Mouse (Mus musculus) large intestine, adult 2 months (tissue): ENCODE measurements around the gene Pik3c2g. TPM values are rescaled to one million over a fixed set of nuclear protein-coding genes. Genes with fewer than 3 reads are reported as not detected.

Experiments used
- DNase-seq: peaks from one replicate; pipeline ENCODE4 v3.0.0-alpha.2; 2012; ENCODE audit warnings: low read depth, low spot score
- WGBS: fragments of 180-500 bp; shearing (Covaris S2); methylation state at CpG from one replicate; pipeline ENCODE4 v1.1.7; 2018; 5-methylcytosine and 5-hydroxymethylcytosine counted together
- polyA plus RNA-seq: library from polyadenylated mRNA; depleted of rRNA; stranded (reverse); fragments of >200 nt; gene quantifications from 2 replicates; pipeline ENCODE4 v1.2.3, GENCODE M21; 2012

Pik3c2g gene
- polyA plus RNA-seq, 1 experiment: 1.9 TPM

DNA sequence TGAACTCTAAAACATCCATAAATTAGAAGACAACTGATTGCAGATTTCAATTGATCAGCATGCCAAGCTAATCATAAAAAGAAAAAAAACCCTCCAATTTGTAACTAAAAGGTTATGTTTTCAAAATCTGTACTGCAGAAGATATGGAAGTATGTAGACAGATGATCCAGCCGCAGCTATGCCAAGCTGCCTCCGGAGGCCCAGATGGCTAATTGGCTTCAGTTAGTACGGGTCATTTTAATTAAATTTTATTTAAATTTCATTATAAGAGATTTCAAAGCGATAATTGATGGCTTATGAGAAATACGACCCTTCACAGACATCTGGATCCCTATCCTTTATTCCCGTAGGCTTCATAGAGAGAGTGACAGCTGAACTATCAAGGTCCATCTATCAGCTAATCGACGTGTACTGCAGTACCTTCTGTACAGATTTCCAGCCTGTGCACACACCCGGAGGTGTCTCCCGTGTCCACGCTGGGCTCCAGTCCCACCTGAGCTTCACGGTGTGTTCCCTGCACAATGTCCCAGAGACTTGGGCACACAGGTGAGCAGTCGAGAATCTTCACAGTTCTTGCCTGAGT is 132.7 kb downstream of the Pik3c2g start:
- 86% methylated on average over 13 of the region's 13 CpGs for WGBS

DNA sequence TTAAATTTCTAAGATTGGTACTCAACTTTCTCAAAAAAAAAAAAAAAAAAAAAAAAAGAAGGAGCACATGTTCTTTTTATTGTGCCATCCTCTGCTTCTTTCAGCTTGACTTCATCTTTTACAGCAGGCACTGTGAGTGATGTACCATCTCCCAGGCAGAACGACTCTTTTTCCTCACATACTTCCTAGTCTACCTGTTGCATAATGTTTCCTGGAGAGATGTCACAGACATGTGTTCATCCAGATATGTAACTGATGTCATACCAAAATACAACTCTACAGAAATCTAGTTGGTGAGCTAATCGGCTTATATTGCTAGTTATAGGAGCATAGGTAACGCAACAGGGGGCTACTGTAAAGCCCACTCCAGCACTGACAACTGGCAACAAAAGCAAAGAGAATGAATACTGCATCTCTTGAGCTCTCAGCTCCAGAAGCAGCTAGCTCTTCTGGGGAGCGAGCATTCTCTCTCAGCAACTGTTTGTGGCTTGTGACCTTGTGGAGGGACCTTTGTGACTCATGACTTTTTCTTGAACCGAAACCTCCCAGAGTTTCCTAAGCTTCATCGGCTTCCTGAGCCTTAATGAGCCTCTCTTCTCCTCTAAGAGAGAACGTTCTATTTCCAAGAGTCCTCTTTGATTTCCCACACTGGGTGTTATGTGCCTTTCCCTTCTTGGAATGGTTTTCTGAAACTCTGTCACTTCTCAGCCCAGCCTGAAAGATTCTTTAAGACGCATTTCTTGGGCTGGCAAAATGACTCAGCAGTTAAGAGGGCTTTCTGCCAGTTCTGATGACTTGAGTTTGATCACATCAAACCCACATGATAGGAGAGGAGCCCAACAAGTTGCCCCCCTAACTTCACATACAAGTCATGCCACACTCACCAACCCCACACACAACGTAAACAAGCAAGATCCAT is 148.9 kb downstream of the Pik3c2g start:
- no peak for DNase-seq
- 83% methylated on average over 9 of the region's 9 CpGs for WGBS

More for the DNA sequence above, 132.7 kb downstream of the Pik3c2g start:
- DNase-seq: no peak

DNA sequence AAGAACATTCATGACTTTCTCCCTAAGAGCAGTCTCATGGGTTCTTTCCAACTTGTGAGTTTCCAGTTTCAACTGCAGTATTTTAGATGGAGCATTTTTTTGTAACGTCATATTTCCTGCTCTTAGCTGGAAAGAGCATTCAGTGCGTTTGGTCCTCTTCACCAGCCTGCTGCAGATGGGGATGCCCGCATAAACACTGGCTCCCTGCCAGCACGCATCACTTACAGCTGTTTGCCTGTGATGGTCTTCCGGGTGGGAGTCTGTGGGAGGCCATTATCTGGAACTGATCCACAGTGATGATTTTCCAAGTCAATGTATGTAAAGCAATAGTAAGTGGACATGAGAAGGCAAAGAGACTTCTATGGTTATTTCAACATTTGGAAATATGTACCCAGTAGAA is 151.3 kb downstream of the Pik3c2g start:
- WGBS: 56% methylated on average over 5 of the region's 5 CpGs
- no peak for DNase-seq

DNA sequence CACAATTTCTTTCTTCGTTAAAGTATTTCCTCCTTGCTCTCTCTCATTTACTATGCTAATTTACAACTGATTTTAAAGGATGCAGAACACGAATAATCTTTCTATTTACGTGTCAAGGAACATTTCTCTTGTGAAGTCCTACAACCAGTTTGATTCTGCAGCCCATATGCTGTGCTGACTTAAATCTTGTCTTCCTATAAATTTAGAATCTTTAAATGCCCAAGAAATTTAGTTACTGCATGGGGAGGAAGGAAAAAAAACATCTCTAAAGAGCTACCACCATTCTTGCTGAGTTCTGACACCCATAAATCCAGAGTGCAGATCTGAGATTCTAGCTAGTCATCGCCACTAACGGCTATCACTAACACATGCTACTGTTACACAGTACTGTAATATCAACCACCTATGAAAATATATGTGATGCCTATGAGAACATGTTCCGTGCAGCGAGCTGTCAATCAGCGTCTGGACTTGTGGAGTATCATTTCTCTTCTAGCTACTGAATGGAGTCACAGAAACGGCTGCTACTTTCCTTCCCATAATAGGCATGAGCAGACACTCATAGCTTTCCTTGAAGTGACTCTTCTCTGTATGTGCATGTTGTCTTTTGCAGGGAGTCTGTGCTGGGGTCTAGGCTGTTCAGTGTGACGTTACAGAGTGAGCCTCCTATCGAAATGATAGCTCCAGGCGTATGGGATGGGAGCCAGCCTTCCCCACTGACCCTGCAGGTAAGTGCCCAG is 155.8 kb downstream of the Pik3c2g start:
- 88% methylated on average over 12 of the region's 12 CpGs for WGBS

DNA sequence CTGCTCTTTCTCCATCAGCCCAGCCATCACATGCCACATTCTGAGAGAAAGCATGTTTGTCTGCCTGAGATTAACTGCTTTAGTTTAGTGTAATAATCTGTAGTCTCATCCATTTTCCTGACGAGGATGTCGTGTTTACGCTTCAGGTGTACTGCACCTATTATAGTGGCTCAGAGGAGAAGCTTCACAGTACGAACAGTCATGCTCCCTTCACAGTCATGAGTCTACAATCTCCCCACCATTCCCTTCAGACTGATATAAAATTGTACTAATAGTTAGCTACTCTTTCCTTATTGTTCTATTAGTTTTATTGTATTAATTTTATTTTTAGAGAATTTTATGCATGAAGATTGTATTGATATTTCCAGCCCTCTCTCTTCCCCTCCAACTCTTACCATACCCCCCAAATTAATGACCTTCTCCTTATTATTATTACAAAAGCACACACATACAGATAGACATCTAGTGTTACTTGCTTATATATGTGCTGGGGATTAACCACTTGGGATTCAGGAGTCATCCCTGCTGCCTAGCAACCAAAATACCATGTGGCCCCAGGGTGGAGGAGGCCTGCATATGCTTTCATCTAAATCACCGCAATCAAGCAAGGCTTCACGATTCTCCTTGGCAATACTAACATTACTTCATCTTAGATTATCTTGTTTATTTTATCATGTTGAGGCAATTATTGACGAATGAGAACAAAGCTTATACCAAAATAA is 159.9 kb downstream of the Pik3c2g start:
- WGBS: 84% methylated on average over 7 of the region's 7 CpGs

More for the DNA sequence above, 155.8 kb downstream of the Pik3c2g start:
- DNase-seq: no peak

DNA sequence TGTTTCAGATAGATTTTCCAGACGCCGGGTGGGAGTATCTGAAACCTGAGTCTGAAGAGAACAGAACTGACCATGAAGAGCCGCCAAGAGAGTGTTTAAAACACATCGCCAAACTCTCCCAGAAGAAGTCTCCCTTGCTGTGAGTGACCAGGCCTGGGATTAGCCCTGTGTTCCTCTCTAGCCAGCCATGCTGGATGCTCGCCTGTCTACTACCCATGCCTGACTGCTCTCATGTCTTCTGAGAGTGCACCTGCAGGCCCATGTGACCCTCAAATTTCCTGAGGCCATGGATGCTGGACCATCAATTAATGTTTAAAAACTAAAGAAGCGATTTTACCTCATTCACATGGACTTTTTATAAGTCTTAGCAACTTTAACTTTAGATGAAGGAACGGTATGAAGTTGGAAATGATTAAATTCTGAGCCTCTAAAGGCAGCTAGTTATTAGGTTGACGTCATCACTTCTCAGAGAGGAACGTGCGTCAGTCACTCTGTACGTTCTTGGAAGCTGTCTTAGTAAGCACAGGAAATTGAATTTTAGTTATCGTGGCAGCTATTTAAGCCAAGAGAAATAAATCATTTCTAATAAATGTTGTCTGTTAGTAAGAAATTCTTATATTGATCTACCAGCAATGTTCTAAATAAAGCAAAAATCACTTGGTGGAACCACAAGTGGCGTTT is 161.2 kb downstream of the Pik3c2g start:
- WGBS: 81% methylated on average over 13 of the region's 13 CpGs
- no peak for DNase-seq

More for the DNA sequence above, 159.9 kb downstream of the Pik3c2g start:
- no peak for DNase-seq

DNA sequence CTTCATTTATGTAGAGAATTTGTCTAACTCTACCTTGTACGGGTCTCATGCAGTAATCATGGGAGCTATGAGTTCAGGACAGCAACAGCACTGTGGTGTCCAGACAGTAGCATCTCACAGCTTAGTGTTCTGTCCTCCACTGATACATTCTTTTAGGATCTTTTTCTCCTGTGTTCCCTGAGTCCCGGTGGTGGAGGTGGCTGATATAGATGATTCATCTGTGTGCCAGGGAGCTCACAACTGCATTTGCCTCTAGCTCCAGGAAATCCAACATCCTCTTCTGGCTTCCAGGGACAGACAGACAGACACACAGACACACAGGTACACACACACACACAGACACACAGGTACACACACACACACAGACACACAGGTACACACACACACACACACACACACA is 163.6 kb downstream of the Pik3c2g start:
- 72% methylated on average over 2 of the region's 2 CpGs for WGBS

DNA sequence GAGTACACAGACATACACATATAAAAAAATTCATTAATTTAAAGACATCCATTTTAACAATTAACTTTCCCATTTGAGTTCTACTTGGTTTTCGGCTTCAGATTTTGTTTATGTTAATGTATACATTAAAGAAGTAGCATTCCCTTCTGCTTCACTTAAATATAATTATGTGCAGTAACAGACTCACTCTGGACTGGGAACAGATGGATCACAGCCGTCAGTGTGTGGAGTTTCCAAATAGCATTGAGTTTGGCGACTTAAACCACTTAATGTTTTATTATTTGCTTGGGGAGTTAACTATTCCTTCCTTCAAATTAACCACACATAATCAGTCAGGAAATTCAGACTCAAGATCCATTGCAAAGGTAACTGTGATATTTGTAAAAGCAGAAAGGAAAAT is 164.0 kb downstream of the Pik3c2g start:
- DNase-seq: no peak
- 49% methylated on average over 3 of the region's 3 CpGs for WGBS

More for the DNA sequence above, 163.6 kb downstream of the Pik3c2g start:
- DNase-seq: no peak

DNA sequence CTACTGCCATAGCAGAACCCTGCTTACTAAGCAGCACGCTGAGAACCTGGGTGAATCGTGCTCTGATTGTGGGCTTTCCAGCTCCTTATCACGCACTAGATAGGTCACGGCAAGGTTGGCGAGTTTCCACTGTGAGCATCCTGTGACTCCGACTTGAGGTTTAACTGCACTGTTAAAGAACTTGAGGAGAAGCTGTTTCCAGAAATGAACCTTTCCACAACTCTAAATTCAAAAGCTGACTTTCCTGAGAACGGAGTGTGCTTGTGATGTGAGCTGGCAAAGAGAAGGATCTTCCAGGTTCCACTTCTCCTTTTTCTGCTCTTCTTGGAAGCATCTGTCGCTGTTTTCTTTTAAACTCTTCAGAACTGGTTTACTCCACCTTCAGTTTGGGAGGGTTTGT is 170.9 kb downstream of the Pik3c2g start:
- no peak for DNase-seq
- 81% methylated on average over 8 of the region's 8 CpGs for WGBS

DNA sequence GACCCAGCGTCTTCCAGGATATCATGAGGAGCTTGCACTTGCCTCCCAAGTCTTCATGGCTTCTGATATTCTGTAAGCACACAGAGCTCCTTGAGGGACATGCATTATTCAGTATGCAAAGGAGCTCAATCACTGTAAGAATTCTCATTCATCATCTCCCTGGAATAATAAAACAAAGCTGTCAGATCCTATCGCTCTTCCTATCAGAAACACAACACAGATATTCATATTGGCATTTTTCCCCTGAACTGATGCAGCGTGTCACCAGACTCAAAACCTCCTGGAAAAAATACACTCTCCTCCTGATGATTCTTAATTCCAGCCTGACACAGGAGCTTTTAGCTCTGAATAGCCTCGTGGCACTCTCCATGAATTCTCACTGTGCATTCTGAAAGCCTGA is 174.0 kb downstream of the Pik3c2g start:
- no peak for DNase-seq
- WGBS: 65% methylated on average over 4 of the region's 4 CpGs

DNA sequence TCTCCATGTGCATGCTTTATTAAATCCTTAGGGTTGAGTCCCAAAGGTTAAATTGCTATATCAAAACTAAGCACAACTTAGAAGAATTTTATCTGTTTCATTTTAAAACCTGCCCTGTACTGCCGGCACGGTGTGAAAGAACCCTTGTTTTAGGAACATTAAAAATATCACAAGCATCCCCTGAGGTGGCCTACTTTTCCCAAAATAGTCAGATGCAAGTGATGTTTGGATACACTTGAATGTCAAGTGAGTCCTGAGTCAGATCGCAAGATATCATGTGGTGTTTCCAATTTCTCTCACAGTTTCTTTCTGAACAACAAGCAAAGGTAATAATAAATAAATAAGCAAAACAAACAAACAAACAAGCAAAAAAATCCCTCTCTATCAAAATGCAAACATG is 177.4 kb downstream of the Pik3c2g start:
- no peak for DNase-seq
- WGBS: 80% methylated on average over 3 of the region's 3 CpGs

DNA sequence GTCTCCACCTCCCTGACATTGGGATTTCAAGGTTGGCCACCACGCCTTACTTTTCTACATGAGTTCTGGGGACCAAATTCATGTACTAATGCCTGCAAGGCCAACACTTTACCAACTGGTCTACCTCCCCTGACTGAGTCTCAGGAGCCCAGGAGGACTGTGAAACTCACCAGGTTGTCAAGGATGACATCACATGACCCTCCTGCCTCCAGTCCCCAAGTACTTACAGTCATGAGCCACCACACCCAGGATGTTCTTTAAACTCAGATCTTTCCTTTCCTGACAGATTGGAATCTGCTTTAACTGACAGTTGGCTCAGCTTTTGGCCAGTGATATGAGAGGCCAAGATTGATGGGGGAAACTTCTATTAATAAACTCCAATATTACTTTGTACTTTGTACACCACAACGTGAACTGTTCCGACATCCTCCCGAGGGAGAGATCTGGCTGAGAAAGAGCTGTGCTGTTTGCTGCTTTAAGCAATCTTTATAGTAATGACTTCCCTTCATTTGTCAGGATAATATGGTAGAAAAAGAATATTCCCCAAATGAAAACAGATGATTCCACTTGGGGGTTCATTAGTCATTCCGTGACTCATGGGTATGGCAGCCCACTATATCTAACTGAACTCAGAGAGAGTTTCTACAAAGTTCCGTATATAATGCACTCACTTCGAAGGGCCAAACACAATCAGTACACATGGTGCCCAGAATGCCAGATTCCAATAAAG is 182.9 kb downstream of the Pik3c2g start:
- DNase-seq: no peak
- 89% methylated on average over 7 of the region's 7 CpGs for WGBS

DNA sequence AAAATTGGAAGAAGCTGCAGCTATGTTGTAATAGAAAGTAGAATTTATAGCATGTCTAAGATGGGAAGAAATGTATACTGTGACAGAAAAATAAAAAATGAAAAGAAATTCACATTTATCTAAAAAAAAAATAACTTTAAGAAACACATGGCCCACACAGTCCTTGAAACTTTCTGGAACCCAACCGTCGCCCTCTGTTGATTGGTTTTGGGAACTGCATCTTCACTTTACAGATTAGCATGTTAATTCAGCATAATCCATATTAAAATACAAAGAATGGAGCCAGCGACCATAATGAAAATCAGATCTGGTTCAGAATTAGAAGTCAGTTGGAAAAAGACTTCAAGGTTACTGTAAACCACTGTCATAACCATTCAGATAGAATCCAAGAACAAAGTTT is 183.5 kb downstream of the Pik3c2g start:
- DNase-seq: no peak
- 38% methylated on average over 3 of the region's 3 CpGs for WGBS

DNA sequence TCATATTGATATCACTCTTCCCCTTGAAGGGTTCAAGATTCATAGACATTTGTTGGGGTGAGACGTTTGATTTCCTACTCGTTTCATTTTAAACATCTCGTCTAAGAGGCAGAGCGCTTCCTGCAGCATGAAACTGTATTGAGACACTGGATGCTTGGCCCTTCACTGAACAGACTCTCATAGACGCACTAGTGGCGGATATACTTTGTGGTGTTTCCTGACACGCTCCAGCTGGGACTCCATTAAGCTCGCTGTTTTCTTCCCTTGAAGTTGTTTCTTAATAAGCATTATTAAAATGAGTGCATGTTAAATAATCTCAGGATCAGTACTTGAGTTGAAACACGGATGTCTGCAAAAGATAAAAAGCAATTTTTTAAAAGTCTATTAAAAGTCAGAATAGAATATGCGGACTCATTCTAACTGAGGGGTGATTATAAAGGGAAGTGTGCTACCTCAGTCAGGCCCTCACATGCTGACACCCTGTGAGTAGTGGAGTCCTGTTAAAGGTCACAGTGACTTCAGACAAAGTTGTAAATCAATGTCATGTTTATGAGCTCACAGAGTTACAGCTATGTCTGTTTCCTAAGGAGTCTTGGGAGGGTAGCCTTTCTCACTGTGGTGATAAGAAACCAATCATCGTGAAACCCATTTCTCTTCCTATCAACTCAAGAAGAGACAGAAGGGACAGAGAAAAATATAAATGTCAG is 190.7 kb downstream of the Pik3c2g start:
- WGBS: 50% methylated on average over 11 of the region's 11 CpGs
- no peak for DNase-seq

DNA sequence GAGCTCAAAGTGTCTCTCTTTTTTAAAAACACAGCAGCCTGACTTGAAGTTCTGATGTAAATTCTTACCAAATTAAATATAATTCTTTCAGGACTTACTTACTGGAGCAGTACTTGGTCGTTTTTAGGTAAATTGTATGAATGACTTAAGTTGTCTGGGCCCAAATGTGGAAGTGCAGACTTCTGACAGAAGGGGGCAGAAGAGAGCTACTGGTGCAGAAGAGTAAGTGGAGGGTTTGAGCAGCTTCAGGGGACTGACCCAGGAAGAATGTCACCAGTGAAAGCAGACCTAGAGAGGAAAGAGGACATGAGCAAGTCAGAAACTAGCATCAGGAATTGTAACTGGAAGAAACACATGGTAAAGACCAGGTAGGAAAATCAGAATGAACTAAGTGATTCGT is 193.0 kb downstream of the Pik3c2g start:
- WGBS: 66% methylated on average over 2 of the region's 2 CpGs
- no peak for DNase-seq

DNA sequence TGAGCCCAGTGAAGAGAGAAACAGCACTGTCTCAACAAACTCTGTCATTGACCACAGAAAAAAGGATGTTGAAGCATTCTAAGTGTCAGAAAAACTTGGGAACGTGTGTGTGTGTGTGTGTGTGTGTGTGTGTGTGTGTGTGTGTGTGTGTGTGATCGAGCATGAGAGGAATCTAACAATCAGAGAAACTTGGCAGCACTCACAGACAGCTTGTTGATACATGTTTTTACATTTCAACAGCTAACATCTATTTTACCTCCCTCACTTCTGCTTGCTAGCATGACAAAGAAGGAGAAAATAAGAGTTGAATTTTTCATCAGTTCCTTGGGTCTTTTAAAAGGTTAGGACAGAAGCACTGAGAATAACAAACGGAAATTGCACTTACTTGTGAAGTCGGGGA is 202.5 kb downstream of the Pik3c2g start:
- no peak for DNase-seq
- WGBS: 64% methylated on average over 4 of the region's 4 CpGs

DNA sequence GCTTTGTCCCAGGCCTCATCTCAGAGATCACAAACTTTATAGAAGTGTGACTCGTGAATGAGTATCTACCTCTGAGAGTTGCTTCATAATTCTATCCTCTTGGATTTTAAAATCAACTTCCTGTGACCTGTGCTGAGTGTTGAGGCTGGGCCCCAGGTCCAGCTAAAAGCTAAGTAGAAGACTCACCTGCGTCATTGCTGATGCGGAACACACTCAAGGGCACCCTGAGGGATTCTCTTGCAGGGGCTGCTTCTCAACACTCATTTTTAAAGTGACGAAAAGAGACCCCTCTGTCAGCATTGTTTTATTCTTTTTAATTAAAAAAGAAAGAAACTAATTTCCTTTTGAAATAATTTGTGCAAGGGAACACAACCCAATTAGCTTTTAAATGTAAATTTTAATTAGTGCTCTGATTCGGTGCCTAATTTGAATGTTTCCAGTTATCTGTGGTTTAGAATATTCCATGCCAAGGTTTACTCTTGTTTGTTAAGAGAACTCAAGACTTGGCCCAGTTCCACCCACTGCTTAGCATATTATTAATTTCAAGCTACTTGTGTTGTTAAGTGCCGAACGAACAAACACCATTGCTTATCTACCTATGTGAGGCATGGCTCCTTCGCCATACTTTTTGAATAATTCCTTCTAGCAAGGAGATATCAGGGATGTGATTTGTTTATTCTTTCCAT is 212.7 kb downstream of the Pik3c2g start:
- no peak for DNase-seq
- 84% methylated on average over 8 of the region's 8 CpGs for WGBS
